Mouse (Mus musculus): ENCODE results near the gene Lrrc3c. TPM values are rescaled to one million over a fixed set of nuclear protein-coding genes. Genes with fewer than 3 reads are reported as not detected.
A peak's percentile ranks its signal among the peaks of the same experiment; 100 is the strongest.
"Not testable (repeated sequence)": the region's sequence is repeated elsewhere in the genome, so short reads cannot be mapped to it uniquely, and the experiment has no call there.

Lrrc3c gene
- polyA plus RNA-seq, 1 experiment from 2014 or later = not detected

GRCm38 (mm10) chr11:98595021-98595420, 3.1 kb upstream of the Lrrc3c start:
- no peaks in the 10 kb centered on the region for H3K9me3 ChIP-seq (ENCODE audit: control insufficient read depth, low read length)
- peaks cover 4% of the 10 kb centered on the region; the same call in 1 of the 2 replicates for H3K4me1 ChIP-seq (replicated peaks; ENCODE audit: control insufficient read depth, insufficient read depth, low read length)

GRCm38 (mm10) chr11:98595473-98595872, 2.6 kb upstream of the Lrrc3c start:
- no peak for ATAC-seq
- no peaks in the 10 kb centered on the region for H3K9me3 ChIP-seq (ENCODE audit: control insufficient read depth, low read length)
- no peak overlapping the region for H3K27ac ChIP-seq (ENCODE audit: low read length)
- H3K4me2 ChIP-seq (ENCODE audit: low read length) = no peak overlapping the region
- no peak overlapping the region for H3K4me3 ChIP-seq (replicated peaks; ENCODE audit: low read length)
- H3K4me1 ChIP-seq (replicated peaks; ENCODE audit: control insufficient read depth, insufficient read depth, low read length) = peaks cover 4% of the 10 kb centered on the region; the same call in 1 of the 2 replicates
- H3K27me3 ChIP-seq (replicated peaks; ENCODE audit: control insufficient read depth, insufficient read depth, low read length) = peaks cover 12% of the 10 kb centered on the region; the same call in 1 of the 2 replicates
- H3K36me3 ChIP-seq (ENCODE audit: control insufficient read depth, insufficient read depth) = no peaks in the 10 kb centered on the region
- H3K9ac ChIP-seq (replicated peaks; ENCODE audit: low read depth, low read length) = no peak overlapping the region
- WGBS = 83% methylated on average over 10 of the region's 10 CpGs

More at GRCm38 (mm10) chr11:98595021-98595420, 3.1 kb upstream of the Lrrc3c start:
- 75% methylated on average over 6 of the region's 6 CpGs for WGBS
- Histone ChIP-seq H3K36me3 (ENCODE audit: control insufficient read depth, insufficient read depth) (no peaks in the 10 kb centered on the region), H3K4me2 (ENCODE audit: low read length) (no peak overlapping the region), H3K27ac (ENCODE audit: low read length) (no peak overlapping the region), H3K9ac (replicated peaks; ENCODE audit: low read depth, low read length) (no peak overlapping the region), H3K27me3 (replicated peaks; ENCODE audit: control insufficient read depth, insufficient read depth, low read length) (peaks cover 12% of the 10 kb centered on the region; the same call in 1 of the 2 replicates), H3K4me3 (replicated peaks; ENCODE audit: low read length) (no peak overlapping the region)
- no peak for ATAC-seq

- Histone ChIP-seq H3K9me3 (ENCODE audit: control insufficient read depth, low read length) (no peaks in the 10 kb centered on the region), H3K4me3 (replicated peaks; ENCODE audit: low read length) (no peak overlapping the region), H3K36me3 (ENCODE audit: control insufficient read depth, insufficient read depth) (no peaks in the 10 kb centered on the region), H3K27me3 (replicated peaks; ENCODE audit: control insufficient read depth, insufficient read depth, low read length) (peaks cover 12% of the 10 kb centered on the region; the same call in 1 of the 2 replicates), H3K4me2 (ENCODE audit: low read length) (no peak overlapping the region), H3K27ac (ENCODE audit: low read length) (no peak overlapping the region), H3K4me1 (replicated peaks; ENCODE audit: control insufficient read depth, insufficient read depth, low read length) (peaks cover 4% of the 10 kb centered on the region; the same call in 1 of the 2 replicates), H3K9ac (replicated peaks; ENCODE audit: low read depth, low read length) (no peak overlapping the region)
- WGBS = 90% methylated on average over 3 of the region's 3 CpGs
- ATAC-seq = no peak
Measured at GRCm38 (mm10) chr11:98595955-98596354, 2.1 kb upstream of the Lrrc3c start.

- Histone ChIP-seq H3K4me3 (replicated peaks; ENCODE audit: low read length) (no peak overlapping the region), H3K9ac (replicated peaks; ENCODE audit: low read depth, low read length) (no peak overlapping the region), H3K27me3 (replicated peaks; ENCODE audit: control insufficient read depth, insufficient read depth, low read length) (peaks cover 12% of the 10 kb centered on the region; the same call in 1 of the 2 replicates), H3K4me1 (replicated peaks; ENCODE audit: control insufficient read depth, insufficient read depth, low read length) (peaks cover 4% of the 10 kb centered on the region; the same call in 1 of the 2 replicates), H3K9me3 (ENCODE audit: control insufficient read depth, low read length) (no peaks in the 10 kb centered on the region), H3K27ac (ENCODE audit: low read length) (no peak overlapping the region), H3K4me2 (ENCODE audit: low read length) (no peak overlapping the region), H3K36me3 (ENCODE audit: control insufficient read depth, insufficient read depth) (no peaks in the 10 kb centered on the region)
- no peak for ATAC-seq
- WGBS = 43% methylated on average over 6 of the region's 6 CpGs
Measured at GRCm38 (mm10) chr11:98597363-98597762, 728 bp upstream of the Lrrc3c start.

GRCm38 (mm10) chr11:98598851-98599290, 780 bp downstream of the Lrrc3c start:
- H3K4me1 ChIP-seq (replicated peaks; ENCODE audit: control insufficient read depth, insufficient read depth, low read length) = peaks cover 4% of the 10 kb centered on the region; the same call in 1 of the 2 replicates
- no peak; the same call in 1 of the 2 replicates for ATAC-seq
- WGBS = 46% methylated on average over 18 of the region's 18 CpGs
- H3K27ac ChIP-seq (ENCODE audit: low read length) = no peak overlapping the region
- H3K36me3 ChIP-seq (ENCODE audit: control insufficient read depth, insufficient read depth) = no peaks in the 10 kb centered on the region
- no peaks in the 10 kb centered on the region for H3K9me3 ChIP-seq (ENCODE audit: control insufficient read depth, low read length)
- H3K4me2 ChIP-seq (ENCODE audit: low read length) = peak overlapping the region; percentile 40
- no peak overlapping the region for H3K9ac ChIP-seq (replicated peaks; ENCODE audit: low read depth, low read length)
- no peak overlapping the region for H3K4me3 ChIP-seq (replicated peaks; ENCODE audit: low read length)
- peaks cover 9% of the 10 kb centered on the region; the same call in 1 of the 2 replicates for H3K27me3 ChIP-seq (replicated peaks; ENCODE audit: control insufficient read depth, insufficient read depth, low read length)

GRCm38 (mm10) chr11:98599291-98599690, 1.2 kb downstream of the Lrrc3c start:
- WGBS = 38% methylated on average over 18 of the region's 18 CpGs
- H3K9me3 ChIP-seq (ENCODE audit: control insufficient read depth, low read length) = no peaks in the 10 kb centered on the region
- no peak for ATAC-seq
- H3K4me1 ChIP-seq (replicated peaks; ENCODE audit: control insufficient read depth, insufficient read depth, low read length) = peaks cover 4% of the 10 kb centered on the region; the same call in 1 of the 2 replicates
- no peak overlapping the region for H3K4me3 ChIP-seq (replicated peaks; ENCODE audit: low read length)
- H3K9ac ChIP-seq (replicated peaks; ENCODE audit: low read depth, low read length) = no peak overlapping the region
- H3K4me2 ChIP-seq (ENCODE audit: low read length) = peak overlapping the region; percentile 40; the same call in 1 of the 2 replicates
- no peak overlapping the region for H3K27ac ChIP-seq (ENCODE audit: low read length)
- no peaks in the 10 kb centered on the region for H3K36me3 ChIP-seq (ENCODE audit: control insufficient read depth, insufficient read depth)
- H3K27me3 ChIP-seq (replicated peaks; ENCODE audit: control insufficient read depth, insufficient read depth, low read length) = peaks cover 9% of the 10 kb centered on the region; the same call in 1 of the 2 replicates

GRCm38 (mm10) chr11:98602090-98602690, 4.1 kb downstream of the Lrrc3c start:
- Histone ChIP-seq H3K27me3 (replicated peaks; ENCODE audit: control insufficient read depth, insufficient read depth, low read length) (peaks cover 9% of the 10 kb centered on the region), H3K4me2 (ENCODE audit: low read length) (peak overlapping the region; percentile 37), H3K9ac (replicated peaks; ENCODE audit: low read depth, low read length) (no peak overlapping the region), H3K4me3 (replicated peaks; ENCODE audit: low read length) (peak overlapping the region; percentile 12), H3K27ac (ENCODE audit: low read length) (no peak overlapping the region), H3K4me1 (replicated peaks; ENCODE audit: control insufficient read depth, insufficient read depth, low read length) (peaks cover 4% of the 10 kb centered on the region; the same call in 1 of the 2 replicates), H3K9me3 (ENCODE audit: control insufficient read depth, low read length) (no peaks in the 10 kb centered on the region), H3K36me3 (ENCODE audit: control insufficient read depth, insufficient read depth) (no peaks in the 10 kb centered on the region)
- ATAC-seq = no peak
- 1% methylated on average over 20 of the region's 20 CpGs for WGBS

GRCm38 (mm10) chr11:98603953-98604352, 5.9 kb downstream of the Lrrc3c start:
- Histone ChIP-seq H3K27ac (ENCODE audit: low read length) (no peak overlapping the region), H3K4me1 (replicated peaks; ENCODE audit: control insufficient read depth, insufficient read depth, low read length) (peaks cover under 1% of the 10 kb centered on the region; the same call in 1 of the 2 replicates), H3K9me3 (ENCODE audit: control insufficient read depth, low read length) (no peaks in the 10 kb centered on the region), H3K36me3 (ENCODE audit: control insufficient read depth, insufficient read depth) (no peaks in the 10 kb centered on the region), H3K27me3 (replicated peaks; ENCODE audit: control insufficient read depth, insufficient read depth, low read length) (peaks cover 4% of the 10 kb centered on the region; the same call in 1 of the 2 replicates), H3K4me2 (ENCODE audit: low read length) (no peak overlapping the region), H3K4me3 (replicated peaks; ENCODE audit: low read length) (no peak overlapping the region), H3K9ac (replicated peaks; ENCODE audit: low read depth, low read length) (no peak overlapping the region)
- no peak for ATAC-seq
- 93% methylated on average over 2 of the region's 2 CpGs for WGBS

- not testable (repeated sequence) for ATAC-seq; H3K9ac ChIP-seq (replicated peaks; ENCODE audit: low read depth, low read length); H3K4me2 ChIP-seq (ENCODE audit: low read length); H3K9me3 ChIP-seq (ENCODE audit: control insufficient read depth, low read length); H3K27ac ChIP-seq (ENCODE audit: low read length); H3K36me3 ChIP-seq (ENCODE audit: control insufficient read depth, insufficient read depth); H3K4me1 ChIP-seq (replicated peaks; ENCODE audit: control insufficient read depth, insufficient read depth, low read length); H3K27me3 ChIP-seq (replicated peaks; ENCODE audit: control insufficient read depth, insufficient read depth, low read length); H3K4me3 ChIP-seq (replicated peaks; ENCODE audit: low read length)
- WGBS = 78% methylated on average over 6 of the region's 6 CpGs
Measured at GRCm38 (mm10) chr11:98604911-98605310, 6.8 kb downstream of the Lrrc3c start.

All from forebrain, embryonic 16.5 days (tissue).